Mouse (Mus musculus) liver, postnatal 0 days (tissue): ENCODE measurements around the gene Sart3. TPM values are rescaled to one million over a fixed set of nuclear protein-coding genes. Genes with fewer than 3 reads are reported as not detected.

Experiments
- ATAC-seq: fragments of 200-750 bp; cut with Nextera tagmentation; 2 replicates; pipeline ENCODE4 v1.8.0; 2017; ENCODE audit warnings: mild to moderate bottlenecking, moderate library complexity
- DNase-seq: peaks from one replicate; pipeline ENCODE4 v3.0.0-alpha.2; 2016
- H3K27ac ChIP-seq: fragments of 300-500 bp; sonication (generic); 2 replicates; pipeline ENCODE4 v1.5.1; 2014; ENCODE audit warnings: antibody characterized with exemption, moderate library complexity, mild to moderate bottlenecking, low read depth
- H3K27me3 ChIP-seq: fragments of 300-500 bp; sonication (generic); 2 replicates; pipeline ENCODE4 v1.6.1; 2014; ENCODE audit warnings: low read length, control low read depth, mixed read lengths; ENCODE audit not compliant: insufficient read depth
- H3K36me3 ChIP-seq: fragments of 300-500 bp; sonication (generic); replicated peaks from 2 replicates; pipeline ENCODE4 v1.6.1; 2014; ENCODE audit warnings: mild to moderate bottlenecking, control low read depth, low read length, moderate library complexity, mixed read lengths; ENCODE audit not compliant: insufficient read depth
- H3K4me1 ChIP-seq: fragments of 300-500 bp; sonication (generic); 2 replicates; pipeline ENCODE4 v1.6.1; 2014; ENCODE audit warnings: antibody characterized with exemption, mild to moderate bottlenecking, control low read depth; ENCODE audit not compliant: insufficient read depth
- H3K4me2 ChIP-seq: fragments of 300-500 bp; sonication (generic); 2 replicates; pipeline ENCODE4 v1.6.1; 2014; ENCODE audit warnings: low read depth, mild to moderate bottlenecking, low read length, moderate library complexity, mixed read lengths
- H3K4me3 ChIP-seq: fragments of 300-500 bp; sonication (generic); 2 replicates; pipeline ENCODE4 v1.5.1; 2014; ENCODE audit warnings: low read depth, low read length
- H3K9ac ChIP-seq: fragments of 300-500 bp; sonication (generic); replicated peaks from 2 replicates; pipeline ENCODE4 v1.6.1; 2014; ENCODE audit warnings: mild to moderate bottlenecking, moderate library complexity
- H3K9me3 ChIP-seq: fragments of 300-500 bp; sonication (generic); 2 replicates; pipeline ENCODE4 v1.6.1; 2016; ENCODE audit warnings: mild to moderate bottlenecking, control low read depth, low read length, mixed read lengths
- CTCF ChIP-seq: sonication (generic); IDR thresholded peaks from 2 replicates; pipeline ENCODE4 v1.5.1; 2016; ENCODE audit warnings: antibody characterized with exemption, low read depth
- EP300 ChIP-seq: IDR thresholded peaks from 2 replicates; pipeline ENCODE4 v1.6.1; 2016; ENCODE audit warnings: antibody characterized with exemption, low read depth, mild to moderate bottlenecking
- WGBS: fragments of 180-500 bp; shearing (Covaris S2); extraction: QIAGEN DNeasy Blood & Tissue Kit; methylation state at CpG from one replicate; pipeline ENCODE4 v1.1.7; 2014; ENCODE audit not compliant: insufficient replicate concordance; 5-methylcytosine and 5-hydroxymethylcytosine counted together
- polyA plus RNA-seq: library from polyadenylated mRNA; unstranded; fragments of >200 nt; fragmentation: Nextera tagmentation; extraction: Ambion mirVana; gene quantifications from 2 replicates; pipeline ENCODE4 v1.2.1, GENCODE M21; 2015

Gene Sart3
- polyA plus RNA-seq, 1 experiment from 2014 or later, result 7.9 TPM

- WGBS, result 77% methylated on average over 7 of the region's 7 CpGs
Observed at GRCm38 (mm10) chr5:113731174-113731573, 41.1 kb downstream of the Sart3 start.

GRCm38 (mm10) chr5:113730641-113731121, 41.6 kb downstream of the Sart3 start:
- Histone ChIP-seq H3K27ac (no peak overlapping the region), H3K4me1 (0 out of 2 replicates have a peak, but pooled peaks cover 3% of the 10 kb centered on the region), H3K9me3 (no peaks in the 10 kb centered on the region), H3K4me3 (no peak overlapping the region), H3K27me3 (no peaks in the 10 kb centered on the region), H3K36me3 (no peaks in the 10 kb centered on the region), H3K4me2 (no peak overlapping the region), H3K9ac (no peak overlapping the region)
- no peak for TF ChIP-seq CTCF
- TF ChIP-seq EP300, result no peak
- no peak for DNase-seq
- WGBS, result 66% methylated on average over 7 of the region's 7 CpGs
- no peak for ATAC-seq

More at GRCm38 (mm10) chr5:113731174-113731573, 41.1 kb downstream of the Sart3 start:
- no peaks in the 10 kb centered on the region for H3K9me3 ChIP-seq
- DNase-seq, result no peak
- no peak for ATAC-seq
- H3K4me1 ChIP-seq, result peaks cover 5% of the 10 kb centered on the region; the same call in 1 of the 2 replicates
- TF ChIP-seq CTCF (no peak), EP300 (no peak)
- no peak overlapping the region for H3K27ac ChIP-seq
- no peak overlapping the region for H3K9ac ChIP-seq
- H3K36me3 ChIP-seq, result no peaks in the 10 kb centered on the region
- no peak overlapping the region for H3K4me3 ChIP-seq
- no peaks in the 10 kb centered on the region for H3K27me3 ChIP-seq
- H3K4me2 ChIP-seq, result no peak overlapping the region

DNA sequence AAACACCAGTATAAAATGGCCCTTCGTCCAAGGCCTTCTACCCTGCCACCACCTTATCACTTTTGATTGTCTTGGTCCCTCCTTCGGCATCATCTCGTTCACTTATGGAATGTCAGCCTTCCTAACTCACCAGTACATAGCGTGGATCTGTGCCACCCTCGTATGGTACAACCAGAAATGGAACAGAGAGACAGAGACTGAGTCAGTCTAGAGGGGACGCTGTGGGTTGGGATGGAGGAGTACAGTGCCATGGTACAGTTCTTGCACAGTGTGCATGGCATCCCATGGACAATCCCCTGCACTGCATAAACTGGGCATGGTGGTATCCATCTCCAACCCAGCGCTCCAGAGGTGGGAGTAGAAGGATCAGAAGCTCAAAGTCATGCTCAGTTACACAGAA, 43.6 kb downstream of the Sart3 start:
- no peak for ATAC-seq
- no peak overlapping the region for H3K9ac ChIP-seq
- TF ChIP-seq CTCF (no peak), EP300 (no peak)
- H3K4me3 ChIP-seq, result no peak overlapping the region
- no peaks in the 10 kb centered on the region for H3K9me3 ChIP-seq
- no peak overlapping the region for H3K4me2 ChIP-seq
- no peak overlapping the region for H3K27ac ChIP-seq
- no peaks in the 10 kb centered on the region for H3K4me1 ChIP-seq
- no peak for DNase-seq
- no peaks in the 10 kb centered on the region for H3K36me3 ChIP-seq
- H3K27me3 ChIP-seq, result no peaks in the 10 kb centered on the region
- 70% methylated on average over 7 of the region's 7 CpGs for WGBS

- H3K27me3 ChIP-seq, result no peaks in the 10 kb centered on the region
- no peaks in the 10 kb centered on the region for H3K4me1 ChIP-seq
- H3K4me2 ChIP-seq, result no peak overlapping the region
- DNase-seq (no peak), ATAC-seq (no peak)
- H3K27ac ChIP-seq, result no peak overlapping the region
- no peaks in the 10 kb centered on the region for H3K9me3 ChIP-seq
- TF ChIP-seq EP300 (no peak), CTCF (no peak)
- no peak overlapping the region for H3K4me3 ChIP-seq
- WGBS, result 72% methylated on average over 7 of the region's 7 CpGs
- no peak overlapping the region for H3K9ac ChIP-seq
- no peaks in the 10 kb centered on the region for H3K36me3 ChIP-seq
Observed at GRCm38 (mm10) chr5:113728011-113728410, 44.3 kb downstream of the Sart3 start.

DNA sequence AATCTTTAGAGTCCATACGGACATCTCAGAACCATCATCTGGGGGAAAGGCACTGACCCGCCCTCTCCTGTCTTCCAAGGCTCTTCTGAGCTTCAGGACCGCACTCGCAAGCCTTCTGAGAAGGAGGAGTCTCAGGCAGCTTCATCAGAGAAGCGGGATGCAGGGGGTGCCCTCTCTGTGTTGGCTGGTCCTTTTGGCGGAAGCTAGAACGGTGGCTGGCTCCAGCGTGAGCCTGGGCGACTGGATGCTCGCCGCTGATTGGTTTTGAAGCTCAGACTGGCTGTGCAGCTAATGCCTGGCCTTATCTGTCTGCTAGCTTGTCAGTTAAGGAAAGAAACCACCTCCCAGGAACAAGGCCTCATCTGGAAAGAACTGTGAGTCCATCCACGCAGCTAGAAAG, 45.1 kb downstream of the Sart3 start:
- Histone ChIP-seq H3K4me3 (no peak overlapping the region), H3K36me3 (no peaks in the 10 kb centered on the region), H3K27me3 (no peaks in the 10 kb centered on the region), H3K9me3 (no peaks in the 10 kb centered on the region), H3K9ac (no peak overlapping the region), H3K4me2 (no peak overlapping the region), H3K4me1 (no peaks in the 10 kb centered on the region), H3K27ac (no peak overlapping the region)
- 51% methylated on average over 12 of the region's 12 CpGs for WGBS
- TF ChIP-seq CTCF, result no peak
- TF ChIP-seq EP300, result no peak
- ATAC-seq, result no peak
- DNase-seq, result no peak

GRCm38 (mm10) chr5:113726618-113727017, 45.7 kb downstream of the Sart3 start:
- DNase-seq (no peak), ATAC-seq (no peak)
- TF ChIP-seq CTCF (no peak), EP300 (no peak)
- Histone ChIP-seq H3K36me3 (no peaks in the 10 kb centered on the region), H3K9me3 (no peaks in the 10 kb centered on the region), H3K4me2 (no peak overlapping the region), H3K4me3 (no peak overlapping the region), H3K9ac (no peak overlapping the region), H3K27me3 (no peaks in the 10 kb centered on the region), H3K27ac (no peak overlapping the region), H3K4me1 (no peaks in the 10 kb centered on the region)
- 61% methylated on average over 6 of the region's 6 CpGs for WGBS

DNA sequence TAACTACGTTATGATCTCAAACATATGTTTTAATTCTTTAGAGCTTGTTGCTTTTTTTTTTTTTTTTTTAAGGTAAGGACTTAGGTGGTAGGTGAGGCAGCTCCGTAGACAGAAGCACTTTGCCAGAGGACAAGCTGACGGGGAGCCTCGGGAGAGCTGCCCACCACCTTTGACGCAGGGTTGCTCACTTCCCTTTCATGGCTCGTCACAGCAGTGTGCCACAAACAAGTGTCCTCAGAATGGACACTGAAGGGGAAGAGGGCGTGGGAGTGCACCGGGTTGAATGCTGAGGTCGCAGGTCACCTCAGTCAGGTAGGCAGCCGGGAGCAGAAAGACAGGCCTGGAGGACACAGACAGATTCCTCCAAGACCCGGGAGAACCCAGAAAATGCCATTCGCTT, 46.9 kb downstream of the Sart3 start:
- ATAC-seq (no peak), DNase-seq (no peak)
- no peaks in the 10 kb centered on the region for H3K27me3 ChIP-seq
- no peak overlapping the region for H3K9ac ChIP-seq
- H3K4me2 ChIP-seq, result no peak overlapping the region
- H3K9me3 ChIP-seq, result no peaks in the 10 kb centered on the region
- H3K36me3 ChIP-seq, result no peaks in the 10 kb centered on the region
- 61% methylated on average over 12 of the region's 12 CpGs for WGBS
- no peaks in the 10 kb centered on the region for H3K4me1 ChIP-seq
- no peak overlapping the region for H3K27ac ChIP-seq
- no peak for TF ChIP-seq CTCF
- TF ChIP-seq EP300, result no peak
- no peak overlapping the region for H3K4me3 ChIP-seq
